Mouse (Mus musculus) midbrain, embryonic 13.5 days (tissue): Measurements from ENCODE around the gene Ddx5. TPM values are rescaled to one million over a fixed set of nuclear protein-coding genes. Genes with fewer than 3 reads are reported as not detected.

ENCODE experiments used
- ATAC-seq: fragments of 200-750 bp; cut with Nextera tagmentation; 2 replicates; pipeline ENCODE4 v1.8.0; 2017; ENCODE audit warnings: mild to moderate bottlenecking, moderate TSS enrichment, moderate library complexity
- H3K27ac ChIP-seq: fragments of 300-500 bp; sonication (generic); 2 replicates; pipeline ENCODE4 v1.5.1; 2015; ENCODE audit warnings: inconsistent platforms, mild to moderate bottlenecking, moderate library complexity
- H3K27me3 ChIP-seq: fragments of 300-500 bp; sonication (generic); 2 replicates; pipeline ENCODE4 v1.6.1; 2015; ENCODE audit warnings: mild to moderate bottlenecking, inconsistent platforms
- H3K36me3 ChIP-seq: fragments of 300-500 bp; sonication (generic); 2 replicates; pipeline ENCODE4 v1.6.1; 2015; ENCODE audit warnings: mild to moderate bottlenecking, inconsistent platforms
- H3K4me1 ChIP-seq: fragments of 300-500 bp; sonication (generic); replicated peaks from 2 replicates; pipeline ENCODE4 v1.6.1; 2015; ENCODE audit warnings: inconsistent platforms
- H3K4me2 ChIP-seq: fragments of 300-500 bp; sonication (generic); replicated peaks from 2 replicates; pipeline ENCODE4 v1.6.1; 2015; ENCODE audit warnings: moderate library complexity, mild to moderate bottlenecking, inconsistent platforms
- H3K4me3 ChIP-seq: fragments of 300-500 bp; sonication (generic); replicated peaks from 2 replicates; pipeline ENCODE4 v1.5.1; 2015; ENCODE audit warnings: mild to moderate bottlenecking, inconsistent platforms
- H3K9ac ChIP-seq: fragments of 300-500 bp; sonication (generic); replicated peaks from 2 replicates; pipeline ENCODE4 v1.6.1; 2015; ENCODE audit warnings: mild to moderate bottlenecking, inconsistent platforms
- H3K9me3 ChIP-seq: fragments of 300-500 bp; sonication (generic); 2 replicates; pipeline ENCODE4 v1.6.1; 2016; ENCODE audit warnings: mild to moderate bottlenecking, inconsistent platforms
- WGBS: fragments of 180-500 bp; shearing (Covaris S2); methylation state at CpG from one replicate; pipeline ENCODE4 v1.1.7; 2015; 5-methylcytosine and 5-hydroxymethylcytosine counted together
- polyA plus RNA-seq: library from polyadenylated mRNA; unstranded; fragments of >200 nt; fragmentation: Nextera tagmentation; extraction: Ambion mirVana; gene quantifications from 2 replicates; pipeline ENCODE4 v1.2.1, GENCODE M21; 2015

Ddx5 gene
- polyA plus RNA-seq, 1 experiment from 2014 or later = 487 TPM

- Histone ChIP-seq H3K27me3 (no peaks in the 10 kb centered on the region), H3K4me2 (no peak overlapping the region), H3K4me1 (peaks cover 16% of the 10 kb centered on the region), H3K9ac (no peak overlapping the region), H3K4me3 (no peak overlapping the region), H3K27ac (no peak overlapping the region), H3K36me3 (peaks cover 60% of the 10 kb centered on the region), H3K9me3 (no peaks in the 10 kb centered on the region)
- WGBS = 96% methylated on average over 3 of the region's 3 CpGs
- no peak for ATAC-seq
These were observed 11.6 kb downstream of the Ddx5 start for GRCm38 (mm10) chr11:106777395-106777794.

GRCm38 (mm10) chr11:106776960-106777359 lies 12.0 kb downstream of the Ddx5 start:
- Histone ChIP-seq H3K4me1 (peaks cover 15% of the 10 kb centered on the region), H3K4me3 (no peak overlapping the region), H3K9ac (no peak overlapping the region), H3K9me3 (no peaks in the 10 kb centered on the region), H3K36me3 (peaks cover 60% of the 10 kb centered on the region), H3K27ac (no peak overlapping the region), H3K4me2 (no peak overlapping the region), H3K27me3 (no peaks in the 10 kb centered on the region)
- ATAC-seq = no peak
- WGBS = 97% methylated on average over 4 of the region's 4 CpGs

- WGBS = 92% methylated on average over 9 of the region's 9 CpGs
- H3K36me3 ChIP-seq = peaks cover 74% of the 10 kb centered on the region
- peaks cover 7% of the 10 kb centered on the region; the same call in 1 of the 2 replicates for H3K4me1 ChIP-seq
- no peak overlapping the region for H3K4me3 ChIP-seq
- no peaks in the 10 kb centered on the region for H3K9me3 ChIP-seq
- no peak overlapping the region for H3K4me2 ChIP-seq
- no peaks in the 10 kb centered on the region for H3K27me3 ChIP-seq
- no peak overlapping the region for H3K27ac ChIP-seq
- H3K9ac ChIP-seq = no peak overlapping the region
- ATAC-seq = no peak
These were observed 15.9 kb downstream of the Ddx5 start for GRCm38 (mm10) chr11:106773061-106773460.

- no peak for ATAC-seq
- no peak overlapping the region for H3K4me2 ChIP-seq
- 97% methylated on average over 9 of the region's 9 CpGs for WGBS
- no peak overlapping the region for H3K27ac ChIP-seq
- no peaks in the 10 kb centered on the region for H3K4me1 ChIP-seq
- 0 out of 2 replicates have a peak, but pooled peaks cover 4% of the 10 kb centered on the region for H3K9me3 ChIP-seq
- no peak overlapping the region for H3K4me3 ChIP-seq
- peaks cover 88% of the 10 kb centered on the region for H3K36me3 ChIP-seq
- no peak overlapping the region for H3K9ac ChIP-seq
- no peaks in the 10 kb centered on the region for H3K27me3 ChIP-seq
These were observed 18.6 kb downstream of the Ddx5 start for GRCm38 (mm10) chr11:106770195-106770974.

GRCm38 (mm10) chr11:106767516-106767915 lies 21.5 kb downstream of the Ddx5 start:
- Histone ChIP-seq H3K27ac (no peak overlapping the region), H3K4me2 (no peak overlapping the region), H3K9me3 (0 out of 2 replicates have a peak, but pooled peaks cover 4% of the 10 kb centered on the region), H3K36me3 (peaks cover 60% of the 10 kb centered on the region), H3K27me3 (no peaks in the 10 kb centered on the region), H3K9ac (no peak overlapping the region), H3K4me3 (no peak overlapping the region), H3K4me1 (peaks cover 6% of the 10 kb centered on the region; the same call in 1 of the 2 replicates)
- no peak for ATAC-seq
- 92% methylated on average over 4 of the region's 4 CpGs for WGBS

- Histone ChIP-seq H3K27me3 (no peaks in the 10 kb centered on the region), H3K4me2 (no peak overlapping the region), H3K4me1 (peaks cover 10% of the 10 kb centered on the region; the same call in 1 of the 2 replicates), H3K9ac (no peak overlapping the region), H3K4me3 (no peak overlapping the region), H3K27ac (no peak overlapping the region), H3K36me3 (peaks cover 53% of the 10 kb centered on the region), H3K9me3 (0 out of 2 replicates have a peak, but pooled peaks cover 4% of the 10 kb centered on the region)
- WGBS = 93% methylated on average over 4 of the region's 4 CpGs
- no peak for ATAC-seq
These were observed 22.3 kb downstream of the Ddx5 start for GRCm38 (mm10) chr11:106766611-106767162.

GRCm38 (mm10) chr11:106762800-106763185 lies 26.2 kb downstream of the Ddx5 start:
- 0 out of 2 replicates have a peak, but pooled peaks cover 3% of the 10 kb centered on the region for H3K9me3 ChIP-seq
- no peak overlapping the region for H3K9ac ChIP-seq
- no peak for ATAC-seq
- H3K4me1 ChIP-seq = peaks cover 12% of the 10 kb centered on the region; the same call in 1 of the 2 replicates
- H3K4me2 ChIP-seq = no peak overlapping the region
- H3K36me3 ChIP-seq = peaks cover 21% of the 10 kb centered on the region
- no peaks in the 10 kb centered on the region for H3K27me3 ChIP-seq
- no peak overlapping the region for H3K4me3 ChIP-seq
- H3K27ac ChIP-seq = peak overlapping the region; percentile 30; the same call in 1 of the 2 replicates
- WGBS = 77% methylated on average over 9 of the region's 9 CpGs

GRCm38 (mm10) chr11:106762139-106762799 lies 26.7 kb downstream of the Ddx5 start:
- peak overlapping the region; percentile 30 for H3K27ac ChIP-seq

GRCm38 (mm10) chr11:106760511-106760910 lies 28.5 kb downstream of the Ddx5 start:
- no peaks in the 10 kb centered on the region for H3K9me3 ChIP-seq
- H3K27ac ChIP-seq = no peak overlapping the region
- H3K36me3 ChIP-seq = no peaks in the 10 kb centered on the region
- no peak overlapping the region for H3K9ac ChIP-seq
- WGBS = 95% methylated on average over 5 of the region's 5 CpGs
- H3K4me1 ChIP-seq = peaks cover 12% of the 10 kb centered on the region; the same call in 1 of the 2 replicates
- no peak for ATAC-seq
- H3K27me3 ChIP-seq = no peaks in the 10 kb centered on the region
- no peak overlapping the region for H3K4me3 ChIP-seq
- H3K4me2 ChIP-seq = no peak overlapping the region

More at GRCm38 (mm10) chr11:106762139-106762799, 26.7 kb downstream of the Ddx5 start:
- H3K4me3 ChIP-seq = no peak overlapping the region
- H3K27me3 ChIP-seq = no peaks in the 10 kb centered on the region
- ATAC-seq = no peak
- no peak overlapping the region for H3K4me2 ChIP-seq
- H3K9ac ChIP-seq = no peak overlapping the region
- 50% methylated on average over 5 of the region's 5 CpGs for WGBS
- H3K36me3 ChIP-seq = peaks cover 16% of the 10 kb centered on the region
- peaks cover 12% of the 10 kb centered on the region; the same call in 1 of the 2 replicates for H3K4me1 ChIP-seq
- H3K9me3 ChIP-seq = no peaks in the 10 kb centered on the region

GRCm38 (mm10) chr11:106759028-106759427 lies 30.0 kb downstream of the Ddx5 start:
- Histone ChIP-seq H3K4me3 (no peak overlapping the region), H3K4me2 (no peak overlapping the region), H3K27me3 (no peaks in the 10 kb centered on the region), H3K27ac (no peak overlapping the region), H3K4me1 (peaks cover 12% of the 10 kb centered on the region; the same call in 1 of the 2 replicates), H3K9me3 (no peaks in the 10 kb centered on the region), H3K36me3 (no peaks in the 10 kb centered on the region), H3K9ac (no peak overlapping the region)
- no peak for ATAC-seq
- 96% methylated on average over 3 of the region's 3 CpGs for WGBS

GRCm38 (mm10) chr11:106755583-106755982 lies 33.4 kb downstream of the Ddx5 start:
- 20% methylated on average over 5 of the region's 5 CpGs for WGBS
- ATAC-seq = no peak

GRCm38 (mm10) chr11:106753314-106753713 lies 35.7 kb downstream of the Ddx5 start:
- 85% methylated on average over 6 of the region's 6 CpGs for WGBS
- no peak for ATAC-seq
- H3K9ac ChIP-seq = no peak overlapping the region

More at GRCm38 (mm10) chr11:106755583-106755982, 33.4 kb downstream of the Ddx5 start:
- Histone ChIP-seq H3K27ac (no peak overlapping the region), H3K4me3 (no peak overlapping the region), H3K36me3 (no peaks in the 10 kb centered on the region), H3K9ac (no peak overlapping the region), H3K4me1 (no peaks in the 10 kb centered on the region), H3K27me3 (no peaks in the 10 kb centered on the region), H3K9me3 (no peaks in the 10 kb centered on the region), H3K4me2 (no peak overlapping the region)

More at GRCm38 (mm10) chr11:106753314-106753713, 35.7 kb downstream of the Ddx5 start:
- Histone ChIP-seq H3K27ac (no peak overlapping the region), H3K9me3 (no peaks in the 10 kb centered on the region), H3K27me3 (no peaks in the 10 kb centered on the region), H3K4me2 (no peak overlapping the region), H3K36me3 (no peaks in the 10 kb centered on the region), H3K4me3 (no peak overlapping the region), H3K4me1 (no peaks in the 10 kb centered on the region)
